Mouse (Mus musculus) lung, embryonic 14.5 days (tissue): ENCODE data around the gene Gm20388. TPM values are rescaled to one million over a fixed set of nuclear protein-coding genes. Genes with fewer than 3 reads are reported as not detected.

Source experiments
- ATAC-seq: fragments of 200-750 bp; cut with Nextera tagmentation; 2 replicates; pipeline ENCODE4 v1.8.0; 2017; ENCODE audit warnings: mild to moderate bottlenecking, moderate TSS enrichment, moderate library complexity; ENCODE audit not compliant: insufficient read depth
- DNase-seq: peaks from one replicate; pipeline ENCODE4 v3.0.0-alpha.2; 2015
- H3K27ac ChIP-seq: fragments of 300-500 bp; sonication (generic); 2 replicates; pipeline ENCODE4 v1.5.1; 2014; ENCODE audit warnings: low read depth, mild to moderate bottlenecking, moderate library complexity
- H3K27me3 ChIP-seq: fragments of 300-500 bp; sonication (generic); 2 replicates; pipeline ENCODE4 v1.6.1; 2014; ENCODE audit warnings: low read length, control low read depth; ENCODE audit not compliant: insufficient read depth
- H3K36me3 ChIP-seq: fragments of 300-500 bp; sonication (generic); 2 replicates; pipeline ENCODE4 v1.6.1; 2014; ENCODE audit warnings: control low read depth; ENCODE audit not compliant: insufficient read depth
- H3K4me1 ChIP-seq: fragments of 300-500 bp; sonication (generic); 2 replicates; pipeline ENCODE4 v1.6.1; 2014; ENCODE audit warnings: antibody characterized with exemption, control low read depth; ENCODE audit not compliant: insufficient read depth
- H3K4me2 ChIP-seq: fragments of 300-500 bp; sonication (generic); 2 replicates; pipeline ENCODE4 v1.6.1; 2014; ENCODE audit warnings: mild to moderate bottlenecking
- H3K4me3 ChIP-seq: fragments of 300-500 bp; sonication (generic); 2 replicates; pipeline ENCODE4 v1.5.1; 2014; ENCODE audit warnings: low read depth, low read length
- H3K9ac ChIP-seq: fragments of 300-500 bp; sonication (generic); 2 replicates; pipeline ENCODE4 v1.6.1; 2014
- H3K9me3 ChIP-seq: fragments of 300-500 bp; sonication (generic); 2 replicates; pipeline ENCODE4 v1.6.1; 2016; ENCODE audit warnings: low read depth, low read length, control low read depth
- CTCF ChIP-seq: IDR thresholded peaks from 2 replicates; pipeline ENCODE4 v1.5.1; 2016; ENCODE audit warnings: antibody characterized with exemption, low read depth
- WGBS: fragments of 180-500 bp; shearing (Covaris S2); extraction: QIAGEN DNeasy Blood & Tissue Kit; methylation state at CpG from one replicate; pipeline ENCODE4 v1.1.7; 2014; 5-methylcytosine and 5-hydroxymethylcytosine counted together
- polyA plus RNA-seq: library from polyadenylated mRNA; unstranded; fragments of >200 nt; fragmentation: Nextera tagmentation; extraction: Ambion mirVana; gene quantifications from 2 replicates; pipeline ENCODE4 v1.2.1, GENCODE M21; 2014

Gm20388 gene
- polyA plus RNA-seq, 1 experiment from 2014 or later, result not detected

- ATAC-seq (no peak), DNase-seq (no peak)
- H3K4me2 ChIP-seq, result no peak overlapping the region
- H3K27ac ChIP-seq, result no peak overlapping the region
- H3K9me3 ChIP-seq, result no peaks in the 10 kb centered on the region
- H3K4me3 ChIP-seq, result no peak overlapping the region
- 0 out of 2 replicates have a peak, but pooled peaks cover 6% of the 10 kb centered on the region for H3K4me1 ChIP-seq
- H3K27me3 ChIP-seq, result peaks cover 21% of the 10 kb centered on the region; the same call in 1 of the 2 replicates
- TF ChIP-seq CTCF, result no peak
- WGBS, result 76% methylated on average over 11 of the region's 11 CpGs
- no peak overlapping the region for H3K9ac ChIP-seq
- H3K36me3 ChIP-seq, result peaks cover 7% of the 10 kb centered on the region; the same call in 1 of the 2 replicates
Measured at GRCm38 (mm10) chr8:123233760-123234159, 3323.1 kb downstream of the Gm20388 start.

- H3K4me2 ChIP-seq, result peak overlapping the region; percentile 93
- peak; percentile 27 for DNase-seq
- peaks cover 21% of the 10 kb centered on the region; the same call in 1 of the 2 replicates for H3K27me3 ChIP-seq
- TF ChIP-seq CTCF, result no peak
- H3K27ac ChIP-seq, result no peak overlapping the region
- no peaks in the 10 kb centered on the region for H3K36me3 ChIP-seq
- ATAC-seq, result no peak
- no peaks in the 10 kb centered on the region for H3K9me3 ChIP-seq
- peak overlapping the region; percentile 56 for H3K4me3 ChIP-seq
- 0 out of 2 replicates have a peak, but pooled peaks cover 6% of the 10 kb centered on the region for H3K4me1 ChIP-seq
- WGBS, result 31% methylated on average over 13 of the region's 13 CpGs
- H3K9ac ChIP-seq, result peak overlapping the region; percentile 58
Measured at GRCm38 (mm10) chr8:123234918-123235519, 3324.4 kb downstream of the Gm20388 start.

GRCm38 (mm10) chr8:123235520-123236497, 3325.2 kb downstream of the Gm20388 start, which contains the start of gene Spata2l:
TSS of gene Spata2l (minus strand) at chr8:123236233.
- Histone ChIP-seq H3K4me2 (peak within 1 kb of the TSS; percentile 93), H3K4me3 (peak within 1 kb of the TSS; percentile 56), H3K9me3 (no peaks in the 10 kb centered on the region), H3K27me3 (peaks cover 21% of the 10 kb centered on the region; the same call in 1 of the 2 replicates), H3K36me3 (no peaks in the 10 kb centered on the region), H3K4me1 (0 out of 2 replicates have a peak, but pooled peaks cover 6% of the 10 kb centered on the region), H3K9ac (peak within 1 kb of the TSS; percentile 58), H3K27ac (no peak within 1 kb of the TSS)
- WGBS, result 2% methylated on average over 57 of the region's 57 CpGs
- peak; percentile 29; the same call in 1 of the 2 replicates for TF ChIP-seq CTCF
- peak; percentile 92 for DNase-seq
- ATAC-seq, result peak; percentile 86

GRCm38 (mm10) chr8:123239398-123239797, 3328.8 kb downstream of the Gm20388 start:
- TF ChIP-seq CTCF, result no peak
- H3K27ac ChIP-seq, result no peak overlapping the region
- no peak for ATAC-seq
- H3K9me3 ChIP-seq, result no peaks in the 10 kb centered on the region
- WGBS, result 85% methylated on average over 10 of the region's 10 CpGs
- no peak overlapping the region for H3K4me3 ChIP-seq
- 0 out of 2 replicates have a peak, but pooled peaks cover 6% of the 10 kb centered on the region for H3K4me1 ChIP-seq
- peaks cover 15% of the 10 kb centered on the region; the same call in 1 of the 2 replicates for H3K27me3 ChIP-seq
- DNase-seq, result no peak
- no peak overlapping the region for H3K4me2 ChIP-seq
- no peak overlapping the region for H3K9ac ChIP-seq
- peaks cover 22% of the 10 kb centered on the region for H3K36me3 ChIP-seq

- no peak overlapping the region for H3K4me2 ChIP-seq
- TF ChIP-seq CTCF, result no peak
- H3K9me3 ChIP-seq, result no peaks in the 10 kb centered on the region
- H3K36me3 ChIP-seq, result peaks cover 51% of the 10 kb centered on the region
- no peaks in the 10 kb centered on the region for H3K4me1 ChIP-seq
- ATAC-seq (no peak), DNase-seq (no peak)
- WGBS, result 74% methylated on average over 7 of the region's 7 CpGs
- no peaks in the 10 kb centered on the region; the same call in 1 of the 2 replicates for H3K27me3 ChIP-seq
- H3K27ac ChIP-seq, result no peak overlapping the region
- H3K9ac ChIP-seq, result no peak overlapping the region
- H3K4me3 ChIP-seq, result no peak overlapping the region
Measured at GRCm38 (mm10) chr8:123242107-123242923, 3331.7 kb downstream of the Gm20388 start.

- WGBS, result 67% methylated on average over 11 of the region's 11 CpGs
- Histone ChIP-seq H3K9me3 (no peaks in the 10 kb centered on the region), H3K4me3 (no peak overlapping the region), H3K4me1 (no peaks in the 10 kb centered on the region), H3K27me3 (no peaks in the 10 kb centered on the region), H3K4me2 (no peak overlapping the region), H3K27ac (no peak overlapping the region), H3K9ac (no peak overlapping the region), H3K36me3 (peaks cover 59% of the 10 kb centered on the region)
- no peak for ATAC-seq
- peak; percentile 38; the same call in 1 of the 2 replicates for TF ChIP-seq CTCF
- no peak for DNase-seq
Measured at GRCm38 (mm10) chr8:123243053-123243452, 3332.4 kb downstream of the Gm20388 start.
